Comparison of ENCODE assay signal across 9 mouse cellular contexts in the genomic region with DNA sequence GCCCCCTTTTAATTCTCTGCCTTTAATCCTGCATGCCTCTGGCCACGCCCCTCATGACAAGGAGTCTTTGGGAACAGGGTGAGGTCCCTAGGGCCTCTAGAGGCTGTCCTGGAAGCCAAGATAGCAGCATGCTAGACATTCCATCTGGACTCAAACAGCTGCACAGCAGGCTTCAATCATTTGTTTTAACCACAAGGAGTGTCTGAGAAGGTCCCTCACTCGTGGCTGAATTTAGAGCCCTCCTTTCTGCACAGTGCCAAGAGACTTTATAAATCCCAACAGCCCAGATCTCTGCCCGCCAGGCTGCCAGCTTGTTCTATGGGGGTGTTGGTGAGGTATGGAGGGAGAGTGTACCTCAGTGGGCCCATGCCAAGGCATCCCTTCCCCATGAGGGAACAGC.
DNase-seq lines count a peak whose midpoint lies in the region; ATAC-seq and TF ChIP-seq lines count a peak whose summit lies in the region.
"Had no signal": no experiment of that assay in that cellular context is flagged by ENCODE, and none has a peak within 500 bp of the region (broad histone marks: within the 10 kb centered on the region; RNA-seq: fewer than 3 reads in every experiment).

No protein-coding gene starts in this region.

- no peak overlapping the region for H3K4me3 ChIP-seq in heart, embryonic 15.5 days
- no peak overlapping the region for H3K4me3 ChIP-seq in liver, embryonic 13.5 days (replicated peaks)
- no peak overlapping the region for H3K4me3 ChIP-seq in thymus, adult 2 months (ENCODE audit: control insufficient read depth, insufficient read depth, low read length)
- H3K4me3 ChIP-seq: erythroblast, embryonic 14.5 days had no signal

- no peaks in the 10 kb centered on the region for H3K9me3 ChIP-seq in heart, embryonic 15.5 days (replicated peaks)
- H3K9me3 ChIP-seq in liver, embryonic 13.5 days (replicated peaks): no peaks in the 10 kb centered on the region

- no peaks in the 10 kb centered on the region for H3K36me3 ChIP-seq in heart, embryonic 15.5 days
- H3K36me3 ChIP-seq in liver, embryonic 13.5 days: no peaks in the 10 kb centered on the region
- H3K36me3 ChIP-seq in thymus, adult 2 months (ENCODE audit: control insufficient read depth, insufficient read depth, low read length): no peaks in the 10 kb centered on the region

- H3K27ac ChIP-seq in heart, embryonic 15.5 days: peak overlapping the region; percentile 47
- no peak overlapping the region for H3K27ac ChIP-seq in liver, embryonic 13.5 days
- no peak overlapping the region for H3K27ac ChIP-seq in thymus, adult 2 months (ENCODE audit: control insufficient read depth, insufficient read depth, low read length)

- no peak overlapping the region for H3K4me2 ChIP-seq in heart, embryonic 15.5 days
- H3K4me2 ChIP-seq in liver, embryonic 13.5 days: no peak overlapping the region

- 25% methylated on average over 3 of the region's 3 CpGs for WGBS in heart, embryonic 15.5 days
- WGBS in liver, embryonic 13.5 days (ENCODE audit: insufficient replicate concordance): 36% methylated on average over 3 of the region's 3 CpGs
- WGBS in thymus, adult 2 months: 69% methylated on average over 3 of the region's 3 CpGs

- peaks cover 15% of the 10 kb centered on the region for H3K4me1 ChIP-seq in heart, embryonic 15.5 days (replicated peaks)
- peaks cover 16% of the 10 kb centered on the region for H3K4me1 ChIP-seq in liver, embryonic 13.5 days (replicated peaks)
- no peaks in the 10 kb centered on the region for H3K4me1 ChIP-seq in thymus, adult 2 months (replicated peaks; ENCODE audit: control insufficient read depth, insufficient read depth, low read length)

- TF ChIP-seq CTCF in thymus, adult 2 months (IDR thresholded peaks at IDR 0.05; ENCODE audit: borderline replicate concordance, control insufficient read depth, extremely low read depth, insufficient read depth, low read length, poor library complexity): no peak

- no peaks in the 10 kb centered on the region for H3K27me3 ChIP-seq in heart, embryonic 15.5 days
- no peaks in the 10 kb centered on the region for H3K27me3 ChIP-seq in liver, embryonic 13.5 days
- no peaks in the 10 kb centered on the region for H3K27me3 ChIP-seq in thymus, adult 2 months (ENCODE audit: control insufficient read depth, insufficient read depth, low read length)

- H3K9ac ChIP-seq in heart, embryonic 15.5 days: no peak overlapping the region
- no peak overlapping the region for H3K9ac ChIP-seq in liver, embryonic 13.5 days

- DNase-seq in 3T3-L1 (ENCODE audit: low read depth, low spot score): peak; percentile 94
- DNase-seq in ZHBTc4 (ENCODE audit: low read depth, low spot score): peak; percentile 59
- DNase-seq in liver, embryonic 13.5 days: no peak
- no peak for DNase-seq in neural tube, embryonic 10.5 days (ENCODE audit: extremely low spot score, low spot score)
- no peak for DNase-seq in thymus, adult 2 months
- DNase-seq in adrenal gland, adult 18-20 months (ENCODE audit: low spot score in 2 of 2): no peak

- 0 out of 2 replicates have a peak, but pooled peaks have one; percentile 47 for ATAC-seq in heart, embryonic 15.5 days (replicated peaks; ENCODE audit: insufficient number of reproducible peaks, insufficient read depth, low FRiP score, low read depth)
- ATAC-seq in liver, embryonic 13.5 days (ENCODE audit: low read depth): peak; percentile 29; the same call in 1 of the 2 replicates
- ATAC-seq in erythroblast, adult 5-6 weeks (replicated peaks; ENCODE audit: low FRiP score, poor library complexity, severe bottlenecking): no peak

- TF ChIP-seq POLR2A in thymus, adult 2 months (IDR thresholded peaks at IDR 0.05; ENCODE audit: control insufficient read depth, extremely low read depth, insufficient read depth, low read length, poor library complexity): no peak

Comparison
In these comparisons a context has a peak if more than half of its experiments do, and no peak if none do; other contexts are left out.
1. DNase-seq: peak in 3T3-L1 (single experiment) and ZHBTc4 (single experiment); none in liver, embryonic 13.5 days (single experiment), neural tube, embryonic 10.5 days (single experiment), thymus, adult 2 months (single experiment) and adrenal gland, adult 18-20 months (0 of 2).